Mouse (Mus musculus) heart, embryonic 15.5 days (tissue): ENCODE data around the gene Ms4a4b. TPM values are rescaled to one million over a fixed set of nuclear protein-coding genes. Genes with fewer than 3 reads are reported as not detected.
"Not testable (repeated sequence)": the region's sequence is repeated elsewhere in the genome, so short reads cannot be mapped to it uniquely, and the experiment has no call there.

Experiments used
- ATAC-seq: fragments of 200-750 bp; cut with Nextera tagmentation; replicated peaks from 2 replicates; pipeline ENCODE4 v1.8.0; 2017; ENCODE audit warnings: low read depth, moderate TSS enrichment; ENCODE audit not compliant: insufficient number of reproducible peaks, insufficient read depth, low FRiP score
- H3K27ac ChIP-seq: fragments of 300-500 bp; sonication (generic); 2 replicates; pipeline ENCODE4 v1.5.1; 2015; ENCODE audit warnings: mild to moderate bottlenecking, inconsistent platforms
- H3K27me3 ChIP-seq: fragments of 300-500 bp; sonication (generic); 2 replicates; pipeline ENCODE4 v1.6.1; 2015; ENCODE audit warnings: inconsistent platforms
- H3K36me3 ChIP-seq: fragments of 300-500 bp; sonication (generic); 2 replicates; pipeline ENCODE4 v1.6.1; 2015; ENCODE audit warnings: mild to moderate bottlenecking, inconsistent platforms
- H3K4me1 ChIP-seq: fragments of 300-500 bp; sonication (generic); replicated peaks from 2 replicates; pipeline ENCODE4 v1.6.1; 2015; ENCODE audit warnings: inconsistent platforms
- H3K4me2 ChIP-seq: fragments of 300-500 bp; sonication (generic); 2 replicates; pipeline ENCODE4 v1.6.1; 2015; ENCODE audit warnings: inconsistent platforms, mild to moderate bottlenecking, moderate library complexity
- H3K4me3 ChIP-seq: fragments of 300-500 bp; sonication (generic); 2 replicates; pipeline ENCODE4 v1.5.1; 2015; ENCODE audit warnings: mild to moderate bottlenecking, inconsistent platforms
- H3K9ac ChIP-seq: fragments of 300-500 bp; sonication (generic); 2 replicates; pipeline ENCODE4 v1.6.1; 2015; ENCODE audit warnings: mild to moderate bottlenecking, inconsistent platforms
- H3K9me3 ChIP-seq: fragments of 300-500 bp; sonication (generic); replicated peaks from 2 replicates; pipeline ENCODE4 v1.6.1; 2016; ENCODE audit warnings: inconsistent platforms
- WGBS: fragments of 180-500 bp; shearing (Covaris S2); methylation state at CpG from one replicate; pipeline ENCODE4 v1.1.7; 2015; ENCODE audit warnings: mixed read lengths; 5-methylcytosine and 5-hydroxymethylcytosine counted together
- polyA plus RNA-seq: library from polyadenylated mRNA; unstranded; fragments of >200 nt; fragmentation: Nextera tagmentation; extraction: Ambion mirVana; gene quantifications from 2 replicates; pipeline ENCODE4 v1.2.1, GENCODE M21; 2015

The Ms4a4b gene
- polyA plus RNA-seq, 1 experiment from 2014 or later, result 0.16 TPM

DNA sequence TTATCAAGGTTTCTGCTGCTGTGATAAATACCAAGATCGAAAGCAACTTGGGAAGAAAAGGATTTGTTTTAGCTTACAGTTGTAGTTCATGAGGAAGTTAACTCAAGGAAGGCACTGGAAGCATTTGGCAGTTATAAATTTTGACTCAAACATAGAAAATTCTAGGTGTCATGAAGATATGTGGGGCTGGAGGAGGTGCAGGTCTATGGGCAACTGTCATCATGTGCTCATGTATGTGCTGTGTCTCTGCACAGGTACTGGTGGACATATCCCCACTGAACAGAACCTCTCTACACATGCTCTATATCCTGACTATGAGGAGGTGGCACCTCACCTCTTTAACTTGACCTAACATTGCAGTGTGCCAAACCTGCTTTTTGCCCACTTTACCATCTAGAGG, 43.2 kb downstream of the Ms4a4b start:
- Histone ChIP-seq H3K27me3 (no peaks in the 10 kb centered on the region), H3K4me2 (no peak overlapping the region), H3K27ac (no peak overlapping the region), H3K9ac (no peak overlapping the region), H3K9me3 (no peaks in the 10 kb centered on the region), H3K4me1 (no peaks in the 10 kb centered on the region), H3K36me3 (no peaks in the 10 kb centered on the region), H3K4me3 (no peak overlapping the region)
- WGBS, result 70% methylated on average over 1 of the region's 1 CpGs
- ATAC-seq, result no peak

DNA sequence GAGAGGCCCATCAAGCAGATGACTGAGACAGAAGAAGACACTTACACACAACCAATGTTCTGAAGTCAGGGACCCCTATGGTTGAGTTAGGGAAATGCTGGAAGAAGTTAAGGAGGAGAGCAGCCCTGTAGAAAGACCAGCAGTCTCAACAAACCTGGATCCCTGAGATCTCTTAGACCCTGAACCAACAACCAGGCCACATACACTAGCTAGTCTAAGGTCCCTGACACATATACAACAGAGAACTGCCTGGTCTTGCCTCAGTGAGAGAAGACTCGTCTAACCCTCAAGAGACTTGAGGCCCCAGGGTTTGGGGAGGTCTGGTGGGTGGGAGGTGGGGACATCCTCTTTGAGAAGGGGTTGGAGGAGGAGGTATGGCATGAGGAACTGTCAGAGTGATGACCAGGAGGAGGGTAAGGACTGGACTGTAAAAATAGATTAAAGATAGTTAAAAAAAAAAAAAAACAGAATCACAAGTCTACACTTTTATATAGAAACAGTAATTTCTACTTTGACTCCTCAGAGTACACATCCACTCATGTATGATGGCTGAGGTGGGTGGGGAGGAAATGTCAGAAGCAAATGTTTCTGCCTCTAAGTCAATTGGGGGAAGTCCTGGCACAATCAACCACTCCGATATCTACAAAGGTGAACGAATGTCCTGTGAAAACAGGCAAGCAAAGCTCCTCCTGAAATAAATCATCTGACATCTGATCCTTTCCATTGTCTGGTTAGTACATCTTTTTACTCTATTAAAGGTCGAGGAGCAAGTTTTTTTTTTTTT, 48.2 kb downstream of the Ms4a4b start:
- H3K27ac ChIP-seq, result no peak overlapping the region
- no peaks in the 10 kb centered on the region for H3K27me3 ChIP-seq
- H3K4me2 ChIP-seq, result no peak overlapping the region
- H3K9ac ChIP-seq, result no peak overlapping the region
- no peaks in the 10 kb centered on the region for H3K9me3 ChIP-seq
- no peaks in the 10 kb centered on the region for H3K36me3 ChIP-seq
- no peaks in the 10 kb centered on the region for H3K4me1 ChIP-seq
- 52% methylated on average over 4 of the region's 4 CpGs for WGBS
- H3K4me3 ChIP-seq, result no peak overlapping the region
- no peak for ATAC-seq

DNA sequence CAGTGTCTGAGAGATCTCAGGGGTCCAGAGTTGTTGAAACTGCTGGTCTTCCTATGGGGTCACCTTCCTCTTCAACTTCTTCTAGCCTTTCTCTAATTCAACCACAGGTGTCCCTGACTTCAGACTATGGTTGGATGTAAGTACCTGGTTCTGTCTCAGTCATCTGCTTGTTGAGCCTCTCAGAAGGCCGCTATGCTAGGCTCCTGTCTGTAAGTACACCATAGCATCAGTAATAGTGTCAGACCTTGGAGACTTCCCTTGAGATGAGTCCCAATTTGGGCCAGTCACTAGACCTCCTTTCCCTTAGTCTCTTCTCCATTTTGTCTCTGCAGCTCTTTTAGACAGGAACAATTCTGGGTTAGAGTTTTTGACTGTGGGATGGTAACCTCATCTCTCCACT, 49.3 kb downstream of the Ms4a4b start:
- Histone ChIP-seq H3K4me2 (no peak overlapping the region), H3K9ac (no peak overlapping the region), H3K36me3 (no peaks in the 10 kb centered on the region), H3K4me1 (no peaks in the 10 kb centered on the region), H3K9me3 (no peaks in the 10 kb centered on the region), H3K27me3 (no peaks in the 10 kb centered on the region), H3K27ac (no peak overlapping the region), H3K4me3 (no peak overlapping the region)
- WGBS, result 74% methylated on average over 1 of the region's 1 CpGs
- ATAC-seq, result no peak

DNA sequence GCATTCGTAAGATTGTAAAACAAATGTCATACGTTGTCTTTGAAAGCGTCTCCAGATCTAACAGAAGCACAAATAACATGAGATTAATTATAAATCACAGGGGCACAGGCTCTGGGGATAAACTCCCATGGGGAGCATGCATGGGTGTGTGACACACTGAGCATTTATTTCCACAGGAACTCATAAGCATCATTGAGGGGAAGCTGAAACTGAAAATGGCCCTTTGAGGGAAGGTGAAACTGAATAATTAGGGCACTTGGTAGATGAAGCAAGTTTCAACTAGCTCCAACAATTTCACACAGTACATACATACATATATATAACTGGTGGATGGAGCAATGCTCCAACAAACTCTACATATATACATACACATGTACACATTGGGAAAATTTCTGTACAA, 51.2 kb downstream of the Ms4a4b start:
- no peak overlapping the region for H3K9ac ChIP-seq
- H3K36me3 ChIP-seq, result no peaks in the 10 kb centered on the region
- H3K27me3 ChIP-seq, result no peaks in the 10 kb centered on the region
- H3K4me1 ChIP-seq, result no peaks in the 10 kb centered on the region
- no peak overlapping the region for H3K27ac ChIP-seq
- no peaks in the 10 kb centered on the region for H3K9me3 ChIP-seq
- H3K4me3 ChIP-seq, result no peak overlapping the region
- ATAC-seq, result no peak
- 72% methylated on average over 3 of the region's 3 CpGs for WGBS
- H3K4me2 ChIP-seq, result no peak overlapping the region

DNA sequence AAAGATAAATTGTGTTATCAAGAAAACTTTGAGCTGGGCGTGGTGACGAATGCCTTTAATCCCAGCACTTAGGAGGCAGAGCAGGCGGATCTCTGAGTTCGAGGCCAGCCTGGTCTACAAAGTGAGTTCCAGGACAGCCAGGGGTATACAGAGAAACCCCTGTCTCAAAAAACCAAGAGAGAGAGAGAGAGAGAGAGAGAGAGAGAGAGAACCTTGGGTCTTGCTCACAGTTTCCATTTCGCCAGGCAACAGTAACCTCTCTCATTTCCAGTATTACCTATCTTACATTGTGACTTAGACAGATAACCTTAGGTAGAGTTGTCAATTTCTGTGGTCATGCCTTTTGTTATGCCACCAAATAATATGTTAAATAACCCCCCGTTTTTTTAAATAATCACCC, 53.0 kb downstream of the Ms4a4b start:
- Histone ChIP-seq H3K4me3 (no peak overlapping the region), H3K9me3 (no peaks in the 10 kb centered on the region), H3K27me3 (no peaks in the 10 kb centered on the region), H3K27ac (no peak overlapping the region), H3K4me1 (no peaks in the 10 kb centered on the region), H3K9ac (no peak overlapping the region), H3K4me2 (no peak overlapping the region), H3K36me3 (no peaks in the 10 kb centered on the region)
- no peak for ATAC-seq
- WGBS, result 68% methylated on average over 6 of the region's 6 CpGs

DNA sequence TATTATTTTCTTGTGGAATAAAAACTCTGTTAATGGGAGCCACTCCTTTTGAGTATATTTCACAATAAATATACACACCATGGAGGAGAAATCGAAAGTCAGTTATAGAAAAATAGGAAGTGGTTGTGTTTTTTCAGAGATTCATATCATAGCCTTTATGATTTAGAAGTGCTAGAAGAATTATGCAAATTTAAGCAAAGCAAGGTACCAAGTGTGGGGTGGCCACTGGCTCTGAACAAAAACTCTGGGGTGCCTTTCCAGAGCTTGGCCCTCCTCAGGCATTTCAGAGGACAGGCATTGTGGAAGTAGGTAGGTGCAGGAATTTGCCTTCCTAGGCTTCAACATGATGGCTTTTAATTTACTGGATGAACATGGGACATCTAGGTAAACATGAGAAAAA, 53.9 kb downstream of the Ms4a4b start:
- H3K4me3 ChIP-seq, ATAC-seq, H3K4me1 ChIP-seq, H3K27me3 ChIP-seq, H3K36me3 ChIP-seq, H3K4me2 ChIP-seq, H3K27ac ChIP-seq, H3K9ac ChIP-seq, H3K9me3 ChIP-seq: not testable (repeated sequence)
- 71% methylated on average over 1 of the region's 1 CpGs for WGBS

DNA sequence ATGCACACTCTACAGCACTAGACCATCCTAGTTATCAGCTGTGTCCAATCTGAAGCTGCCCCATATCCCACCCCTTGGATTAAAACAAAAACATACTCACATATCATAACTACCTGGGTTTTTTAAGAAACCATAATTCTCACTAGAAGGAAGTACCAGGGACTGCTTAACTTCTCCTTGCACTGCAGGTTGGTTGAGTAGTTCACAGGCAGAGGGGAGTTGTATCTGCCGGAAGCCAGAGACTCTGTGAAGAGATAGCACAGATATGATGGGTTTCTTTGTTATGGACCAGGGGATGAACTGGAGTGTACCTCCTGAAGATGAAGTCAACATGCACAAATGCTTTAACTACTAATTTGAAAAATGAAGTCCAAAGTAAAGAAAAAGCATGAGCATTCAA, 57.4 kb downstream of the Ms4a4b start:
- no peak for ATAC-seq
- H3K9ac ChIP-seq, result no peak overlapping the region
- no peak overlapping the region for H3K4me2 ChIP-seq
- H3K36me3 ChIP-seq, result no peaks in the 10 kb centered on the region
- H3K4me3 ChIP-seq, result no peak overlapping the region
- no peaks in the 10 kb centered on the region for H3K27me3 ChIP-seq
- WGBS, result 76% methylated on average over 1 of the region's 1 CpGs
- no peaks in the 10 kb centered on the region for H3K9me3 ChIP-seq
- no peaks in the 10 kb centered on the region for H3K4me1 ChIP-seq
- no peak overlapping the region for H3K27ac ChIP-seq

DNA sequence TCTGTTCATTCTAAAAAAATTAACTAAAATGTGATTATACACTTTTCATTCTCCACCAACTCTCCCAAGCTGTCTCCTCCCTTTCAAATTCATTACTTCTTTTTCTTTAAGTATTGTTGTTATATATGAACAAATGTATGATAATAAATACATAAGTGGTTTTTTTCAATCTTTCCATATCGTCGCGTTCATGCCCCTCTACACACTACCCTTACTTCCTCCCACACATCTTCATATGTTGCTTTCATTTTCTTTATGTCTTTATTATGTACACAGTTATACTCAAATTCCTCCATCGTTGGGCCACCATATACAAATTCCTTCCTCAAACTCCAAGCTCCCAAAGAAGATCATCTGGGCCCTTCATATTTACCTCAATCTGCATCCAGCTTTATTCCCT, 58.0 kb downstream of the Ms4a4b start:
- H3K4me1 ChIP-seq, result no peaks in the 10 kb centered on the region

DNA sequence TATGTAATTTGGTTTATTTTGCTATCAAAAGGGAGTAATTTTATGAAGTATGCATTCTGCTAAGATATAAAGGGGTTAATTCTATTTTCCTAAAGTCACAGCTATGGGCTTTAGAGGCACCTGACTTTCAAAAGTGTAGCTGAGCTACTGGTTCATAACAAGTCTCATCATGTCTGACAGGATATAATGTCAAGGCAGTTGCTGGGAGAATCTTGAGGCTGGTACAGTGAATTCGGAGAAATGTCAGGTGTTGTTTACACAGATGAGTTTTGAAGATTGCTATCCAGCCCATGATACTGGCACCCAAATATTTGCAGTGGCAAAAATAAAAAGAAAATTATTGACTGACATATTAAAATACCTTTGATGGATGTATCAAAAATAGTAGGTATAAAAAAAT, 61.5 kb downstream of the Ms4a4b start:
- no peaks in the 10 kb centered on the region for H3K9me3 ChIP-seq
- H3K27me3 ChIP-seq, result no peaks in the 10 kb centered on the region
- no peak overlapping the region for H3K27ac ChIP-seq
- H3K4me2 ChIP-seq, result no peak overlapping the region
- H3K4me3 ChIP-seq, result no peak overlapping the region
- no peaks in the 10 kb centered on the region for H3K4me1 ChIP-seq
- 64% methylated on average over 1 of the region's 1 CpGs for WGBS
- H3K36me3 ChIP-seq, result no peaks in the 10 kb centered on the region
- no peak for ATAC-seq
- no peak overlapping the region for H3K9ac ChIP-seq

More for the DNA sequence above, 58.0 kb downstream of the Ms4a4b start:
- ATAC-seq, result no peak
- Histone ChIP-seq H3K36me3 (no peaks in the 10 kb centered on the region), H3K9ac (no peak overlapping the region), H3K4me3 (no peak overlapping the region), H3K4me2 (no peak overlapping the region), H3K27me3 (no peaks in the 10 kb centered on the region), H3K9me3 (no peaks in the 10 kb centered on the region), H3K27ac (no peak overlapping the region)
- 85% methylated on average over 4 of the region's 4 CpGs for WGBS

DNA sequence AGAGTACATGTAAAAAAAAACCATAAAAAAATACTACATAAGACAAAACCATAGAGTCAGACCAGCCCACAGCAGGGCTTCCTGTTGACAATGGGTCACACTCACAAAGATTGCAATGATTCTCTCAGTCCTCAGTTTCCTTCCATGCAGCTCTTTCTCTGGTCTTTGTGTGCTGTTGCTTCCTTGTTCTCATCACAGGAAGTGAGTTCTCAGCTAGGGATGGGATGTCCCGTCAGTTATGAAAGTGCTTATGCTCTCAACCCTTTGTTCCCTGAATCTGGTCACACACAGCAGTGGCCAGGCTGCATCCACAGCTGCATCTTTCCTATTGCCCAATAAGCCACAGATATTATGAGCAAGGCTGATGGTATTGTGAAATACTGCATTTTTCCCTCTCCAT, 70.1 kb downstream of the Ms4a4b start:
- no peak overlapping the region for H3K4me2 ChIP-seq
- no peaks in the 10 kb centered on the region for H3K9me3 ChIP-seq
- no peaks in the 10 kb centered on the region for H3K4me1 ChIP-seq
- H3K4me3 ChIP-seq, result no peak overlapping the region
- no peaks in the 10 kb centered on the region for H3K27me3 ChIP-seq
- ATAC-seq, result no peak
- H3K9ac ChIP-seq, result no peak overlapping the region
- H3K27ac ChIP-seq, result no peak overlapping the region
- H3K36me3 ChIP-seq, result no peaks in the 10 kb centered on the region
- whole genome bisulfite sequencing, result 45% methylated on average over 1 of the region's 1 CpGs

DNA sequence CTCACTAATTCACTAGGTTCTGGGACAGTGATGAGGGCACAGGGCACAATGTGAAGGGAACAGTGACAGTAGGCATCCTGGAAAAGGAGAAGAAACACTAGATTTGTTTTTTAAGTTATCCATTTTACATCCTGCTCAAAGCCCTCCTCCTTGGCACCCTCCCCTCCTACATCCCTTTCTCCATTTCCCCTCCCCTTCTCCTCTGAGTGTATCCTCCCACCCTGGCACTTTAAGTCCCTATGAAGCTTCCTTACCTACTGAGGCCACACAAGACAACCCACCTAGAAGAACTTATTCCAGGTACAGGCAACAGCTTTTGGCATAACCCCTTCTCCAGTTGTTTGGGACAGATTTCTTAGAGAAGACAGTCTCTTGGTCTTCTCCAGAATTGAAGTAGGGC, 72.9 kb downstream of the Ms4a4b start, which contains the start of gene Ms4a6b:
TSS of gene Ms4a6b (plus strand) at position 267 of the 400 bp plus-strand sequence.
- Histone ChIP-seq H3K4me1 (no peaks in the 10 kb centered on the region), H3K4me2 (no peak within 1 kb of the TSS), H3K36me3 (no peaks in the 10 kb centered on the region), H3K27me3 (no peaks in the 10 kb centered on the region), H3K27ac (no peak within 1 kb of the TSS), H3K9me3 (no peaks in the 10 kb centered on the region), H3K9ac (no peak within 1 kb of the TSS), H3K4me3 (no peak within 1 kb of the TSS)
- ATAC-seq, result no peak
